Mouse (Mus musculus): ENCODE measurements around the gene Trappc6b.

DNA sequence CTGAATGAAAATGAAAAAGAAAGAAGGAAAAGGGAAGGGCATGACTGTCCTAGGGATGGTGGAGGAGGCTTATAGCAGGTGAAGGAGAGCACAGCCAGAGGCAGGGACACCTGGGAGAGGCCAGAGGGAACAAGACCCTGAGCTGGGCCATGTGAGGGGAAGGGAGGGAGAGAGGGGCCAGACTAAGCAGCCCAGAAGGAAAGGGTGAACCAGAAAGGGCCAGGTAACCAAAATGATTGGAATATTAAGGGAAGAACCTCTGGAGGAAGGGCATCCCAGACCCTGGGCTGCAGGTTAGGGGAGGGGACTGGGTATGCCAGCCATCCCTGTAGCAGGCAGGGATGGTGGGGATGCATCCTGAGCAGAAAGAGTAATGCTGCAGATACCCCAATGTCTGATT lies 7.3 kb downstream of the Trappc6b start:
- TF ChIP-seq BHLHE40 (IDR thresholded peaks at IDR 0.05; ENCODE audit: borderline replicate concordance, low read depth, low read length) (no peak), MYC (IDR thresholded peaks at IDR 0.05; ENCODE audit: low read depth, low read length) (no peak), MXI1 (IDR thresholded peaks at IDR 0.05; ENCODE audit: low read depth, low read length) (no peak)
